Mouse (Mus musculus): ENCODE data around the gene Gm4133.
"Not testable (repeated sequence)": the region's sequence is repeated elsewhere in the genome, so short reads cannot be mapped to it uniquely, and the experiment has no call there.

Gene Gm4133

DNA sequence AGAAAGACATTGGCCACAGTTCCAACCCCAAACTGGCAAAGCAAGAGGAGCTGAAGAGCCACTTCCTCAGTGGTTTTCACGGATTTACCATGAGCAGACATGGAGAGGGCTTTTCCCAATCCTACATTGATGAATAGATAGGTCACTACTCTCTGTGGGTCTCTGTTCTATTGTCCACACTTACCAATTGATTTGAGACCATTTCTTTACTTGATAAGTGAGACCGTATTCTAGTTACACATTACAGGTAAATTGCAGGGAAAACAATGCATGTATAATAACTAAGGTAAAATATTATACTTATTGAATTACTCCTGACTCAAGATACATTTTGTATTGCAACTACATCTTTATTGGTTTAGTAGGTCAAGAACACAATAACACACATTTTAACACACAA is at the start of gene Gm4133:
Gene Gm4133, minus strand, starts transcription at position 101 of the 400 bp plus-strand sequence.
- H3K9me3 ChIP-seq (ENCODE audit: low read length); H3K36me3 ChIP-seq (ENCODE audit: insufficient read depth, low read length); H3K4me3 ChIP-seq (replicated peaks; ENCODE audit: low read length); H3K4me1 ChIP-seq (replicated peaks; ENCODE audit: low read depth, low read length); H3K27me3 ChIP-seq (ENCODE audit: insufficient read depth, low read length): not testable (repeated sequence)

DNA sequence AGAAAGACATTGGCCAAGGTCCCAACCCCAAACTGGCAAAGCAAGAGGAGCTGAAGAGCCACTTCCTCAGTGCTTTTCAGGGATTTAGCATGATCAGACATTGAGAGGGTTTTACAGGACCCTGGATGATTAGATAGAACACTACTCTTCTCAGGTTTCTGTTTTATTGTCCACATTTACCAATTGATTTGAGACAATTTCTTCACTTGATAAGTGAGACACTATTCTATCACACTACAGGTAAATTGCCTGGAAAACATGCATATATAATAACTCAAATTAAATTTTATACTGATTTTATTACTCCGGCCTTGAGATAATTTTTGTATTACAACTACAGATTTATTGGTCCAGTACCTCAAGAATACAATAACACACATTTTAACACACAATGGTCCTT is 41.4 kb upstream of the Gm4133 start, which contains the start of gene Gm5728:
Gene Gm5728, minus strand, starts transcription at position 101 of the 400 bp plus-strand sequence.
- H3K4me3 ChIP-seq (replicated peaks; ENCODE audit: low read length); H3K4me1 ChIP-seq (replicated peaks; ENCODE audit: low read depth, low read length); H3K36me3 ChIP-seq (ENCODE audit: insufficient read depth, low read length); H3K27me3 ChIP-seq (ENCODE audit: insufficient read depth, low read length); H3K9me3 ChIP-seq (ENCODE audit: low read length): not testable (repeated sequence)

All from E14TG2a.4 (cell line).